Mouse (Mus musculus) stomach, postnatal 0 days (tissue): Measurements from ENCODE around the gene Brwd1.
A peak's percentile ranks its signal among the peaks of the same experiment; 100 is the strongest.

Experiments used
- CTCF ChIP-seq: IDR thresholded peaks from 2 replicates; pipeline ENCODE4 v1.5.1; 2016; ENCODE audit warnings: antibody characterized with exemption, low read depth, mild to moderate bottlenecking, moderate library complexity
- EP300 ChIP-seq: optimal IDR thresholded peaks from 2 replicates; pipeline ENCODE3; 2016; ENCODE audit warnings: antibody characterized with exemption

GRCm38 (mm10) chr16:95990462-95991121, 91.7 kb downstream of the Brwd1 start, which contains the start of gene Psmg1:
- TF ChIP-seq CTCF (peak; percentile 50), EP300 (no peak)
